Mouse (Mus musculus) hindbrain, postnatal 0 days (tissue): ENCODE measurements around the gene Prr3. TPM values are rescaled to one million over a fixed set of nuclear protein-coding genes. Genes with fewer than 3 reads are reported as not detected.
"Not testable (repeated sequence)": the region's sequence is repeated elsewhere in the genome, so short reads cannot be mapped to it uniquely, and the experiment has no call there.

Experiments
- ATAC-seq: fragments of 200-750 bp; cut with Nextera tagmentation; 2 replicates; pipeline ENCODE4 v1.8.0; 2017; ENCODE audit warnings: mild to moderate bottlenecking, moderate TSS enrichment, moderate library complexity
- DNase-seq: peaks from one replicate; pipeline ENCODE4 v3.0.0-alpha.2; 2015; ENCODE audit warnings: low spot score
- H3K27ac ChIP-seq: fragments of 300-500 bp; sonication (generic); 2 replicates; pipeline ENCODE4 v1.5.1; 2014; ENCODE audit warnings: mild to moderate bottlenecking
- H3K27me3 ChIP-seq: fragments of 300-500 bp; sonication (generic); 2 replicates; pipeline ENCODE4 v1.6.1; 2014; ENCODE audit warnings: low read length, mixed read lengths; ENCODE audit not compliant: insufficient read depth
- H3K36me3 ChIP-seq: fragments of 300-500 bp; sonication (generic); 2 replicates; pipeline ENCODE4 v1.6.1; 2014; ENCODE audit warnings: low read length, mixed read lengths; ENCODE audit not compliant: insufficient read depth
- H3K4me1 ChIP-seq: fragments of 300-500 bp; sonication (generic); 2 replicates; pipeline ENCODE4 v1.6.1; 2014; ENCODE audit warnings: antibody characterized with exemption, low read length, mixed read lengths; ENCODE audit not compliant: insufficient read depth
- H3K4me2 ChIP-seq: fragments of 300-500 bp; sonication (generic); 2 replicates; pipeline ENCODE4 v1.6.1; 2014; ENCODE audit warnings: low read depth, mild to moderate bottlenecking, low read length, moderate library complexity, mixed read lengths
- H3K4me3 ChIP-seq: fragments of 300-500 bp; sonication (generic); 2 replicates; pipeline ENCODE4 v1.5.1; 2014; ENCODE audit warnings: low read length
- H3K9ac ChIP-seq: fragments of 300-500 bp; sonication (generic); replicated peaks from 2 replicates; pipeline ENCODE4 v1.6.1; 2014; ENCODE audit warnings: mild to moderate bottlenecking, low read length, moderate library complexity, mixed read lengths
- H3K9me3 ChIP-seq: fragments of 300-500 bp; sonication (generic); 2 replicates; pipeline ENCODE4 v1.6.1; 2016; ENCODE audit warnings: low read length, mixed read lengths
- CTCF ChIP-seq: IDR thresholded peaks from 2 replicates; pipeline ENCODE4 v1.5.1; 2016; ENCODE audit warnings: antibody characterized with exemption, control low read depth, low read depth
- WGBS: fragments of 180-500 bp; shearing (Covaris S2); extraction: QIAGEN DNeasy Blood & Tissue Kit; methylation state at CpG from one replicate; pipeline ENCODE4 v1.1.7; 2014; 5-methylcytosine and 5-hydroxymethylcytosine counted together
- polyA plus RNA-seq: library from polyadenylated mRNA; unstranded; fragments of >200 nt; fragmentation: Nextera tagmentation; extraction: Ambion mirVana; gene quantifications from 2 replicates; pipeline ENCODE4 v1.2.1, GENCODE M21; 2015
- total RNA-seq: library from RNA; depleted of rRNA; stranded (reverse); fragments of >200 nt; gene quantifications from 2 replicates; pipeline ENCODE4 v1.2.3, GENCODE M21; 2014

The Prr3 gene
- total and polyA plus RNA-seq, 2 experiments from 2014 or later, result 46.7 to 81.9 TPM

GRCm38 (mm10) chr17:36017046-36017445, 37.0 kb upstream of the Prr3 start:
- no peak for TF ChIP-seq CTCF
- Histone ChIP-seq H3K27ac (no peak overlapping the region), H3K4me3 (no peak overlapping the region), H3K4me2 (no peak overlapping the region), H3K27me3 (no peaks in the 10 kb centered on the region), H3K9me3 (no peaks in the 10 kb centered on the region), H3K36me3 (peaks cover 4% of the 10 kb centered on the region; the same call in 1 of the 2 replicates), H3K9ac (no peak overlapping the region), H3K4me1 (no peaks in the 10 kb centered on the region)
- ATAC-seq, result no peak
- WGBS, result 93% methylated on average over 5 of the region's 5 CpGs
- DNase-seq, result no peak

GRCm38 (mm10) chr17:36014977-36015376, 34.9 kb upstream of the Prr3 start:
- WGBS, result 96% methylated on average over 5 of the region's 5 CpGs
- H3K4me3 ChIP-seq, result no peak overlapping the region
- no peak overlapping the region for H3K4me2 ChIP-seq
- no peak for TF ChIP-seq CTCF
- no peak overlapping the region for H3K27ac ChIP-seq
- ATAC-seq (no peak), DNase-seq (no peak)
- no peaks in the 10 kb centered on the region for H3K4me1 ChIP-seq
- no peaks in the 10 kb centered on the region for H3K27me3 ChIP-seq
- no peak overlapping the region for H3K9ac ChIP-seq
- H3K36me3 ChIP-seq, result peaks cover 4% of the 10 kb centered on the region; the same call in 1 of the 2 replicates
- H3K9me3 ChIP-seq, result no peaks in the 10 kb centered on the region

GRCm38 (mm10) chr17:36004409-36004808, 24.4 kb upstream of the Prr3 start:
- not testable (repeated sequence) for H3K4me1 ChIP-seq, H3K36me3 ChIP-seq, ATAC-seq, DNase-seq, H3K27ac ChIP-seq, H3K4me3 ChIP-seq, H3K4me2 ChIP-seq, H3K27me3 ChIP-seq, H3K9ac ChIP-seq, H3K9me3 ChIP-seq
- 87% methylated on average over 7 of the region's 7 CpGs for WGBS

- TF ChIP-seq CTCF, result no peak
- no peaks in the 10 kb centered on the region for H3K27me3 ChIP-seq
- H3K4me3 ChIP-seq, result no peak overlapping the region
- WGBS, result 91% methylated on average over 7 of the region's 7 CpGs
- no peak overlapping the region for H3K27ac ChIP-seq
- no peak overlapping the region for H3K9ac ChIP-seq
- no peak for ATAC-seq
- H3K9me3 ChIP-seq, result no peaks in the 10 kb centered on the region
- H3K4me1 ChIP-seq, result no peaks in the 10 kb centered on the region
- no peak overlapping the region for H3K4me2 ChIP-seq
- DNase-seq, result no peak
- H3K36me3 ChIP-seq, result no peaks in the 10 kb centered on the region
These were observed 23.3 kb upstream of the Prr3 start for GRCm38 (mm10) chr17:36003331-36003730.

- no peak overlapping the region for H3K4me2 ChIP-seq
- DNase-seq (no peak), ATAC-seq (no peak)
- 96% methylated on average over 6 of the region's 6 CpGs for WGBS
- no peaks in the 10 kb centered on the region for H3K9me3 ChIP-seq
- H3K27me3 ChIP-seq, result no peaks in the 10 kb centered on the region
- H3K27ac ChIP-seq, result no peak overlapping the region
- no peak for TF ChIP-seq CTCF
- no peaks in the 10 kb centered on the region for H3K4me1 ChIP-seq
- no peak overlapping the region for H3K4me3 ChIP-seq
- no peaks in the 10 kb centered on the region for H3K36me3 ChIP-seq
- H3K9ac ChIP-seq, result no peak overlapping the region
These were observed 21.9 kb upstream of the Prr3 start for GRCm38 (mm10) chr17:36001966-36002365.

- TF ChIP-seq CTCF, result no peak
- no peaks in the 10 kb centered on the region for H3K27me3 ChIP-seq
- no peaks in the 10 kb centered on the region for H3K4me1 ChIP-seq
- no peaks in the 10 kb centered on the region for H3K9me3 ChIP-seq
- no peak overlapping the region for H3K4me3 ChIP-seq
- DNase-seq, result no peak
- H3K27ac ChIP-seq, result no peak overlapping the region
- WGBS, result 93% methylated on average over 12 of the region's 12 CpGs
- no peak for ATAC-seq
- no peak overlapping the region for H3K4me2 ChIP-seq
- H3K36me3 ChIP-seq, result no peaks in the 10 kb centered on the region
- no peak overlapping the region for H3K9ac ChIP-seq
These were observed 21.3 kb upstream of the Prr3 start for GRCm38 (mm10) chr17:36001121-36001897.

- H3K4me2 ChIP-seq, result no peak overlapping the region
- H3K9me3 ChIP-seq, result no peaks in the 10 kb centered on the region
- no peak overlapping the region for H3K9ac ChIP-seq
- no peaks in the 10 kb centered on the region for H3K27me3 ChIP-seq
- no peak for DNase-seq
- 86% methylated on average over 4 of the region's 4 CpGs for WGBS
- H3K4me3 ChIP-seq, result no peak overlapping the region
- no peak for ATAC-seq
- H3K4me1 ChIP-seq, result no peaks in the 10 kb centered on the region
- H3K36me3 ChIP-seq, result no peaks in the 10 kb centered on the region
- H3K27ac ChIP-seq, result no peak overlapping the region
- no peak for TF ChIP-seq CTCF
These were observed 20.3 kb upstream of the Prr3 start for GRCm38 (mm10) chr17:36000349-36000748.
